Mouse (Mus musculus) spleen, postnatal 10 days (tissue): ENCODE measurements around the gene Ttyh2.

ENCODE experiments used
- DNase-seq, 2 experiments: peaks; one replicate each; pipeline ENCODE4 v3.0.0; 2021 to 2022; ENCODE audit warnings: low spot score in 2 of 2

The Ttyh2 gene

DNA sequence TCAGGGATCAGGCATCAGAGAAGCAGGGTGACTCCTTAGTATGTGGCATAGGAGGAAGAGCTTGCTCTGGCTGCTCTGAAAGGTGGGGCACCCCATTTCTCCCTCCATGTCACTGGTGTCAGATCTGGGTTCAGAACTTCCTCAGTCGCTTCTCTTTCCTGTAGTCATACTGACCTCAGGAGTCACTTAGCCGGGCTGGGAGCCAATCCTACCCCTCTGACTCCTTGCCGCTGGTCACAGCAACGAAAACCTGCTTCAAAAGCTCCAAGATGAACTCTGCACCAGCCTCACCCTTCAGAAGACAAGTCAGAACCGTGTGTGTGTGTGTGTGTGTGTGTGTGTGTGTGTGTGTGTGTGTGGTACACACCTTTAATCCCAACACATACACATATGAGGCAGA lies 31.1 kb downstream of the Ttyh2 start:
- DNase-seq, result no peak

- DNase-seq, result no peak
Measured at GRCm38 (mm10) chr11:114711393-114711792, 36.2 kb downstream of the Ttyh2 start.

DNA sequence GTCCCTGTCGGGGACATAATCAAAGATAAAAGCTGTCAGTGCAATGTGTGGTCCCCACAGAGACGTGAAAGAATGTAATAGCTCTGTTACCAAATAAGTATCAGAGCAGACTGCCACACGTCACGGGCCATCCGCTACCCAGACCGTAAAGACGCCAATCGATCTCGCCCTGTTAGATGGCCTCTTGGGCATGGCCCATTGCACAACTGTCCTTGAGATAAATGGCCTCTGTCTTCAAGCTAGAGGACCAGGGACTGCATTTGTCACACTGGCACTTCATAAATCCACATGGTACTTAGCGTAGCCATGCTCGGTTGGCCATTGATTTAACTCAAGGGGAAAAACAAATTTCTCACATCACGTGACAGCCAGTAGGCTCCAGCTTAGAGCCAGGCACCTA lies 36.6 kb downstream of the Ttyh2 start:
- DNase-seq, result no peak

- no peak for DNase-seq
Measured at GRCm38 (mm10) chr11:114714526-114714925, 39.3 kb downstream of the Ttyh2 start.

DNA sequence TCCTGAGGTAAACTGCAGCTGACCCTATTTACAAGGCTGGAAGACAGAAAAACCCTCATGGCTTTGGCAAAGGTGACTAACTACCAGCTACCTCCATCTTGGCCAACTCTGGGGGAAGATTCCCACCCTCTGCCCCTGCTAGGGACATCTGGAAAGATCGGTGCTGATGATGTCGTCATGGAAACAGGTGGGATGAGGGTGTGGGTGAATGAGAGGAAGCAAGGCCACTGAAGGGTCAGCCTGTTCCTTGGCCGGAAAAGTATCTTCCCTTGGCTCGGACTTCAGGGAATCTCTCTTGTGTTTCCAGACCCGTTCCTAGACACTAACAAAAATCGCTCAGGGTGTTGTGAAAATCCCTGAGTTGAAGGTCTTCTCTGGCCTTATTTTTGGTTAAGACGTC lies 40.3 kb downstream of the Ttyh2 start:
- no peak for DNase-seq

GRCm38 (mm10) chr11:114720535-114720934 lies 45.3 kb downstream of the Ttyh2 start:
- no peak for DNase-seq

DNA sequence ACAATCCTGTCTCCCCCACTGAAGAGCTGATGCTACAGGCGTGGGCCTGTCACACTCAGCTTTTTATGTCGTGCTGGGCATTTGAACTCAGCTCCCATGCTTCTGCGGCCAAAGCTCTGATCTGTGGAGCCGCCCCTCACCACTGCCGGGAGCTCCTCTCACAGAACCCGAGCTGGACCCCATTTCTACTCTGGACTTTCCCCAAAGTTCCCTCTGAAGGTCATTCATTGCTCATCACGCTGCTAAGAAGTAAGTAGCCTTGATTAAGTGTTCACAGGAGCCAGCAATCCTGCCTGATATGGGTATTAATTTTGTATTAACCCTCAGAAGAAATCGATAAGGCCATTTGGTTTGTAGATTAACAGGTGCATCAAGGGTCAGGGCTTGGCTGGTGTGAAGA lies 47.2 kb downstream of the Ttyh2 start:
- DNase-seq, result no peak

DNA sequence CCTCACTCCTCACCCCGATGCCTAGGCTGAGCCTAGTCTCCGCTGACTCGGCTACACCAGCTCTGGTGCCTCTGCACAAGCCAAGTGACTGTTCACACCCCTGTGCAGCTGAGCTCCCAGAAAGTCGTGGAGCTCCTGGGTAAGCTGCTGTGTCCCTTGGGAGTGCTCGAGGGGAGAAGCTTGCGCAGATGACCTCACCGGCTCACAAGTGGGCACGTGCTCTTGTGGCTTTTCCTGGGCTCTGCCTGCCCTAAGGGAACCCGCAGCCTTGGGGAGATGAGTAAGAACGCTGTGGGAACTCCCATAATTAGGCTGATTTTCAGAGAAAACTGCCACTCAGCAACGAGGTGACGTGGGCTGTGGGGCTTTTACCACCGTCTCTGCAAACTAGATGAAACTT lies 47.8 kb downstream of the Ttyh2 start:
- no peak for DNase-seq

- no peak for DNase-seq
Measured at GRCm38 (mm10) chr11:114724787-114725590, 49.8 kb downstream of the Ttyh2 start.

DNA sequence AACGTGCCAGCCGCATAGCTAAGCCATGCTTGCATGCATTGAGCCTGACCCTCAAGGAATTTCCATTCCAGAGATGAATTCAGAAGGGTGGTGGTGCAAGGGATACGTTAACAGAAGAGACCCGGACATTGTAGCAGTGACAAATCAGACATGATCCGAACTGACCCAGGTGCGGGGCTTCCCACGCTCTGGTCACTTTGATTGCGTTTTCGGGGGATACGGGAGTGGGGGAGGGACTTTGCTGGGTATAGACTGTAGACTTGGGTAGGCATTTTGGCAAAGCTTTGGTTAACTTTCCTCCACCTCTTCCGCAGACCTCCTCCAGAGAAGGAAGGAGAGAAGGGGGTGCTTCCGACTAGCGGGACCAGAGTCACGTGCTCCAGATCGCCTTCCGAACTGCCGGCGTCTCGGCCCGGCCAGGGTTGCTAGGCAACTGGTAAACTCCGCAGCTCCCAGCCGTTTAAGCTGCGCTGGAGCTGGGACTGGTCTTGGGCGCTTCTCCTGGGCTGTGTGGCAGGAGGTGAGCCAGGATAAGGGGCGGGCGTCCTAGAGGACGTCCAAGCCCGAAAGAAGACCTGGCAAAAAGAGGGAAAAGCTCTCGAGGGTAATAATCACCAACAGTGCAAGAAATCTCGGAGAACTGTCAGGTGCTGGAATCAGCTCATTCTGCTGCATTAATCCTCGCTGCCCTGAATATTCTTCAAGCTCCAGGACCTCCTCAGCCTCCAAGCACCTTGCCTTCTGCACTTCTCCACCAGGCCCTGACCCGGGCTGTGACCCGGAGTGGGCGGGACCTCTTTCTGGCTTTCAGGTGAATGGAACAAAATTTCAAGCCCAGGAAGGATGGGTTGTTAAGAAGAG lies 52.0 kb downstream of the Ttyh2 start, which contains the start of gene Dnaic2:
Gene Dnaic2, plus strand, starts transcription at position 444 of the 861 bp plus-strand sequence.
- DNase-seq, result peak in 1 of 2 experiments; percentile 33

- DNase-seq, result no peak
Measured at GRCm38 (mm10) chr11:114727826-114728186, 52.6 kb downstream of the Ttyh2 start.

GRCm38 (mm10) chr11:114728333-114728732 lies 53.1 kb downstream of the Ttyh2 start:
- no peak for DNase-seq

- DNase-seq, result no peak
Measured at GRCm38 (mm10) chr11:114729832-114730363, 54.7 kb downstream of the Ttyh2 start.

DNA sequence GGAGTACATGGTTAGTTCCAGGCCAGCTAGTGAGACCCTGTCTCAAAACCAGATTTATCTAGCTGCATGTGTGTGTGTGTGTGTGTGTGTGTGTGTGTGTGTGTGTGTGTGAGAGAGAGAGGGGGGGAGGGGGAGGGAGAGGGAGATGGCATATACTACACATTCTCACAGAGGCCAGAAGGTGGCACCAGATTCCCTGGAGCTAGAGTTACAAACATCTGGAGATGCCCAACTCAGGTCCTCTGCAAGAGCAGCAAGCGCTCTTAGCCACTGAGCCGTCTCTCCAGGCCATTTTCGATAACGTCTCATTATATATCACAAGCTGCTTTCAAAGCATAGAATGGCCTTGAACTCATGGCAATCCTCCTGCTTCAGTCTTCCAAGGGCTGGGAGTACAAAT lies 56.5 kb downstream of the Ttyh2 start:
- DNase-seq, result no peak

DNA sequence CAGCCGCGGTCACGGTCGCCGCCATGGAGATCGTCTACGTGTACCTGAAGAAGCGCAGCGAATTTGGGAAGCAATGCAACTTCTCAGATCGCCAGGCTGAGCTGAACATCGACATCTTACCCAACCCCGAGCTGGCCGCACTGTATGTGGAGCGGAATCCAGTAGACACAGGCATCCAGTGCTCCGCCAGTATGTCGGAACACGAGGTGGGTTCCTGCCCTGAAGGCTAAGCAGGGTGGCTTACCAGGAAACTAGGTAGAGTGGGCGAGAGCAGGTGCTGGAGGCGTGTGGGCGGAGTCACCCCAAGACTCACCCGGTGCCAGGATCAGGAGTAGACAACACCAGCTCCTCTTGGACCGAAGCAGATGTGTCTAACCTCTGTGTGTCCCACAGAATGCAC lies 57.7 kb downstream of the Ttyh2 start:
- no peak for DNase-seq

- DNase-seq, result no peak
Measured at GRCm38 (mm10) chr11:114736111-114736510, 60.9 kb downstream of the Ttyh2 start.

GRCm38 (mm10) chr11:114736913-114737624 lies 61.8 kb downstream of the Ttyh2 start:
- peak; percentile 14 to 49 for DNase-seq

DNA sequence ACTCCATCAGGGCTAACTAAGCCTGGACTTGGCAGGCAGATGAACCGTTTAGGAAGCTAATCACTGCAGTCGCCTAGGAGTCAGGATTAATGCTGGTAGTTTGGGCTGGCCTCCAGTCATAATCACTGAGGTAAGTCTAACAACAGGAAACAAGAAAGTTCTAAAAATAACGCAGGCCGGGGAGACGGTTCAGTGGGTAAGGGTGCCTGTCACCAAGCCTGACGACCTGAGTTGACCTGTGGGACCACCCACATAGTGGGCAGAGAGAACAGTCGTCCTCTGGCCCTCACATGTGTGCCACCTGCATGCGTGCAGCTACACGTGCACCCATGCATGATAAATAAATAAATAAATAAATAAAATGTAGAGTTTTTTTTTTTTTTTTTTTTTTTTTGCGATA lies 65.4 kb downstream of the Ttyh2 start:
- peak in 1 of 2 experiments; percentile 49 for DNase-seq

GRCm38 (mm10) chr11:114741451-114741850 lies 66.2 kb downstream of the Ttyh2 start:
- DNase-seq, result no peak

DNA sequence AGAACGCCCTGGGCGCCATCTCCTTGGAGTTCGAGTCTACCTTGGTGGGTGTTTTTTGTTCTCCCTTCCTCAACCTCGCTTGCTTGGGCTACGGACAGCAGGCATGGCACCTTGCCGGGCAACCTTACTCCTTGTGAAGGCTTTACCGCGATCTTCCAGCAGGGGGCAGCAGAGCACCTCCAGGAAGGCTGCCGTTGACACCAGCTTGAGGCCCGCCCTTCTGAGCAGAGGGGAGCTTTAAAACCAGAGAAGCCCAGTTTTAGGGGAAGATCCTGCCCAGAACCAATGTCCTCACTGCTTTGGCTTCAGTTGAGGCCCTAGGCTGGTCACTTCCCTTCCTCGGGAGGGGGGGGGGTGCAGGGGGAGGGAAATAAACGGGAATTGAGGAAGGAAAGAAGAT lies 69.9 kb downstream of the Ttyh2 start:
- peak; percentile 80 to 93 for DNase-seq

GRCm38 (mm10) chr11:114747564-114748138 lies 72.4 kb downstream of the Ttyh2 start:
- no peak for DNase-seq
